Mouse (Mus musculus): ENCODE data around the gene Srbd1.

DNA sequence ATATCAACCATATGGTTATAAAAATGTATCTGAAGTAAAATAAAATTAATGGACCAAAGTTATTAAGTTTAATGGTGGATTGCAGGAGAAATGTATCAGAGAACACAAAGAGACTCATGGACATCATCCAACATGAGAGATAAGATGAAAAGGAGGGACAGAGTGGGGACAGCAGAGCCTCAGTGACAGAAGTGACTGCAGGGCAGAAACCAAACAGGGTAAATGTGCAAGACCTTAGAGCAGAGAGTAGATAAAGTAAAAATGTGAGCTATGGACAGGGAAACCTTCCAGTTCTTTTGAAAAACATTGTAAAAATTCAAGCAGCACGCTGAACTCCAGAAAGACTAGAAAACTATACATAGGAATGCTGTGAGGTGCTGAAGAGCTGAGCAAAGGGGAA is 132.4 kb downstream of the Srbd1 start:
- TF ChIP-seq CTCF (IDR thresholded peaks at IDR 0.05; ENCODE audit: low read depth, low read length), result no peak
- no peak for TF ChIP-seq POLR2AphosphoS5 (IDR thresholded peaks at IDR 0.05; ENCODE audit: insufficient replicate concordance, low read depth, low read length)
- no peak for TF ChIP-seq TAL1 (conservative IDR thresholded peaks at IDR 0.05; ENCODE audit: low read depth, low read length)
